Mouse (Mus musculus) embryonic facial prominence, embryonic 15.5 days (tissue): Measurements from ENCODE around the gene Gm17359. TPM values are rescaled to one million over a fixed set of nuclear protein-coding genes. Genes with fewer than 3 reads are reported as not detected.

Experiments used
- ATAC-seq: fragments of 200-750 bp; cut with Nextera tagmentation; 2 replicates; pipeline ENCODE4 v1.8.0; 2017; ENCODE audit warnings: low read depth, moderate TSS enrichment; ENCODE audit not compliant: insufficient number of reproducible peaks, low FRiP score, low TSS enrichment
- H3K27ac ChIP-seq: fragments of 300-500 bp; sonication (generic); replicated peaks from 2 replicates; pipeline ENCODE4 v1.5.1; 2015; ENCODE audit warnings: mild to moderate bottlenecking, inconsistent platforms
- H3K27me3 ChIP-seq: fragments of 300-500 bp; sonication (generic); 2 replicates; pipeline ENCODE4 v1.6.1; 2015; ENCODE audit warnings: inconsistent platforms
- H3K36me3 ChIP-seq: fragments of 300-500 bp; sonication (generic); 2 replicates; pipeline ENCODE4 v1.6.1; 2015; ENCODE audit warnings: mild to moderate bottlenecking, inconsistent platforms
- H3K4me1 ChIP-seq: fragments of 300-500 bp; sonication (generic); 2 replicates; pipeline ENCODE4 v1.6.1; 2015; ENCODE audit warnings: inconsistent platforms
- H3K4me2 ChIP-seq: fragments of 300-500 bp; sonication (generic); replicated peaks from 2 replicates; pipeline ENCODE4 v1.6.1; 2015; ENCODE audit warnings: mild to moderate bottlenecking, inconsistent platforms
- H3K4me3 ChIP-seq: fragments of 300-500 bp; sonication (generic); replicated peaks from 2 replicates; pipeline ENCODE4 v1.5.1; 2015; ENCODE audit warnings: mild to moderate bottlenecking, inconsistent platforms
- H3K9ac ChIP-seq: fragments of 300-500 bp; sonication (generic); 2 replicates; pipeline ENCODE4 v1.6.1; 2015; ENCODE audit warnings: inconsistent platforms
- H3K9me3 ChIP-seq: fragments of 300-500 bp; sonication (generic); replicated peaks from 2 replicates; pipeline ENCODE4 v1.6.1; 2016; ENCODE audit warnings: inconsistent platforms
- WGBS: fragments of 180-500 bp; shearing (Covaris S2); methylation state at CpG from one replicate; pipeline ENCODE4 v1.1.7; 2015; 5-methylcytosine and 5-hydroxymethylcytosine counted together
- polyA plus RNA-seq: library from polyadenylated mRNA; unstranded; fragments of >200 nt; fragmentation: Nextera tagmentation; extraction: Ambion mirVana; gene quantifications from 2 replicates; pipeline ENCODE4 v1.2.1, GENCODE M21; 2015

The Gm17359 gene
- polyA plus RNA-seq, 1 experiment from 2014 or later = not detected

- H3K4me3 ChIP-seq = no peak overlapping the region
- H3K36me3 ChIP-seq = no peaks in the 10 kb centered on the region
- ATAC-seq = no peak
- H3K4me1 ChIP-seq = 0 out of 2 replicates have a peak, but pooled peaks cover 2% of the 10 kb centered on the region
- H3K4me2 ChIP-seq = no peak overlapping the region
- H3K27ac ChIP-seq = no peak overlapping the region
- WGBS = 29% methylated on average over 4 of the region's 4 CpGs
- H3K9ac ChIP-seq = no peak overlapping the region
- H3K9me3 ChIP-seq = no peaks in the 10 kb centered on the region
- H3K27me3 ChIP-seq = no peaks in the 10 kb centered on the region
These were observed 80.7 kb downstream of the Gm17359 start for GRCm38 (mm10) chr3:79416944-79417680.

DNA sequence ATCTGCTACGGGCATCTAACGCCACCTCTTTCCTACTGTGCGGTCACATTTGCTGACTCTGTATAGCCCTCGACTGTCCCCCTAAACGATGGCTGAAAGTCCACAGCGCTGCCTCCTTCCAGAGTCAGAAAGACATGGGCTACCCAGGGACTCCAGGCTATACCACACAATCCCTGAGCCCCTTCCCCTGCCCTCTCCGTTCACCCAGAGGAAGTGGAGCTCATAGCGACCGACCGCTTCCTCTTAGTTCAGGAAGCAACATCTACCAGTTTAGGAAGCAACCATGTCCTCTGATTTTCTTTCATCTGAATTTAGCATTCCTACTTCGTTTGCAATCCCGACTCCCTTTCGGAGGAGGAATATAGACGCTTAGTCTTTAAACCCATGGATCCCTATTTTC lies 82.5 kb downstream of the Gm17359 start:
- no peak overlapping the region for H3K9ac ChIP-seq

GRCm38 (mm10) chr3:79425441-79425840 lies 89.0 kb downstream of the Gm17359 start:
- WGBS = 56% methylated on average over 1 of the region's 1 CpGs
- Histone ChIP-seq H3K4me3 (no peak overlapping the region), H3K4me2 (no peak overlapping the region), H3K4me1 (no peaks in the 10 kb centered on the region), H3K27me3 (no peaks in the 10 kb centered on the region), H3K9ac (no peak overlapping the region), H3K9me3 (no peaks in the 10 kb centered on the region), H3K36me3 (no peaks in the 10 kb centered on the region), H3K27ac (no peak overlapping the region)
- ATAC-seq = no peak

More for the DNA sequence above, 82.5 kb downstream of the Gm17359 start:
- Histone ChIP-seq H3K27me3 (no peaks in the 10 kb centered on the region), H3K4me2 (no peak overlapping the region), H3K4me1 (no peaks in the 10 kb centered on the region), H3K9me3 (no peaks in the 10 kb centered on the region), H3K27ac (no peak overlapping the region), H3K4me3 (no peak overlapping the region), H3K36me3 (no peaks in the 10 kb centered on the region)
- 85% methylated on average over 14 of the region's 14 CpGs for WGBS
- ATAC-seq = no peak

DNA sequence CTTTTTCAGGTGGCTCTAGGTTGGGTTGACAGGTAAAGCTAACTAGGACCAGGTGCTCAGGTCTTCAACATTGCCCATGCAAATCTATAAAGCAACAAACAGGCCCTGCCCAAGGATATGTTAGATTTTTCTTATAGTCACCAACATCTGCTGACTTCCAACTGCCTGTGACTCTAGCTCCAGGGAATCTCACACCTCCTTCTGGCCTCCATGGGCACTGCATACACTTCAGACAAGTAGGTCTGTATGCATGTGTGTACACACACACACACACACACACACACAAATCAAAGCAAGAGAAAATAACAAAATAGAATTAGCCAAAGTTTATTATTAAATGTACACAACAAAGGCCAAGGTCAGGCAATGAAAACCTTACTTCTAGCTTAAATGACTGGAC lies 97.1 kb downstream of the Gm17359 start:
- Histone ChIP-seq H3K4me2 (no peak overlapping the region), H3K9ac (no peak overlapping the region), H3K27me3 (no peaks in the 10 kb centered on the region), H3K4me3 (no peak overlapping the region), H3K4me1 (no peaks in the 10 kb centered on the region; the same call in 1 of the 2 replicates), H3K36me3 (no peaks in the 10 kb centered on the region), H3K9me3 (no peaks in the 10 kb centered on the region), H3K27ac (no peak overlapping the region)
- ATAC-seq = no peak

DNA sequence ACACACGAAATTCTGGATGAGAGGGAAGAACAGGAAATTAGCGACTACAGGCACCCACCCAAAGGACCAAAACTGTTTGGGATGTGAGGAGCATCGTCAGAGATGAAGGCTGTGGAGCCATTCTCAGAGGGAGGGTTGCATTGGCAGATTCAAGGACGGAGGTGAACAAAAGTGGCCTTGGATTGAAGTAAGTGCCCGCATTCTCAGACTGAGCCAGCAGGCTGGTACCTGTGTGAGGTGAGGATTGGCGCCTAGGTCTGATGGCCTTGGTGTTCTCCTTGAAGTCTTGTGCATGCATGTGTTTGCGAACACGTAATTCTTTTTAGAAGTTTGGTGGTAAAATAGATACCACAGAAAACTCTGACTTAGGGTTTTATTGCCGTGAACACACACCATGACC lies 98.0 kb downstream of the Gm17359 start:
- no peaks in the 10 kb centered on the region for H3K27me3 ChIP-seq
- no peaks in the 10 kb centered on the region; the same call in 1 of the 2 replicates for H3K4me1 ChIP-seq
- no peak overlapping the region for H3K9ac ChIP-seq
- no peak for ATAC-seq
- WGBS = 83% methylated on average over 9 of the region's 9 CpGs
- no peak overlapping the region for H3K27ac ChIP-seq
- H3K4me3 ChIP-seq = no peak overlapping the region
- H3K4me2 ChIP-seq = no peak overlapping the region
- H3K9me3 ChIP-seq = no peaks in the 10 kb centered on the region
- no peaks in the 10 kb centered on the region for H3K36me3 ChIP-seq

GRCm38 (mm10) chr3:79434985-79435384 lies 98.5 kb downstream of the Gm17359 start:
- no peaks in the 10 kb centered on the region for H3K27me3 ChIP-seq
- ATAC-seq = no peak
- no peak overlapping the region for H3K4me3 ChIP-seq
- H3K4me2 ChIP-seq = no peak overlapping the region
- no peak overlapping the region for H3K27ac ChIP-seq
- H3K9me3 ChIP-seq = no peaks in the 10 kb centered on the region
- no peaks in the 10 kb centered on the region; the same call in 1 of the 2 replicates for H3K4me1 ChIP-seq
- no peak overlapping the region for H3K9ac ChIP-seq
- 48% methylated on average over 5 of the region's 5 CpGs for WGBS
- no peaks in the 10 kb centered on the region for H3K36me3 ChIP-seq

- no peak overlapping the region for H3K4me3 ChIP-seq
- H3K9me3 ChIP-seq = no peaks in the 10 kb centered on the region
- no peaks in the 10 kb centered on the region for H3K36me3 ChIP-seq
- no peak overlapping the region for H3K9ac ChIP-seq
- H3K4me2 ChIP-seq = no peak overlapping the region
- 55% methylated on average over 7 of the region's 7 CpGs for WGBS
- ATAC-seq = no peak
- no peaks in the 10 kb centered on the region for H3K27me3 ChIP-seq
- no peaks in the 10 kb centered on the region; the same call in 1 of the 2 replicates for H3K4me1 ChIP-seq
- H3K27ac ChIP-seq = no peak overlapping the region
These were observed 99.7 kb downstream of the Gm17359 start for GRCm38 (mm10) chr3:79436186-79436585.

- Histone ChIP-seq H3K9ac (no peak overlapping the region), H3K36me3 (no peaks in the 10 kb centered on the region), H3K4me1 (no peaks in the 10 kb centered on the region; the same call in 1 of the 2 replicates), H3K4me2 (no peak overlapping the region), H3K27me3 (no peaks in the 10 kb centered on the region), H3K4me3 (no peak overlapping the region), H3K27ac (no peak overlapping the region), H3K9me3 (0 out of 2 replicates have a peak, but pooled peaks cover under 1% of the 10 kb centered on the region)
- no peak for ATAC-seq
- 94% methylated on average over 3 of the region's 3 CpGs for WGBS
These were observed 101.8 kb downstream of the Gm17359 start for GRCm38 (mm10) chr3:79438276-79438675.

- WGBS = 65% methylated on average over 12 of the region's 12 CpGs
- no peaks in the 10 kb centered on the region for H3K36me3 ChIP-seq
- no peaks in the 10 kb centered on the region for H3K27me3 ChIP-seq
- no peak for ATAC-seq
- H3K4me2 ChIP-seq = no peak overlapping the region
- H3K9ac ChIP-seq = no peak overlapping the region
- no peak overlapping the region for H3K4me3 ChIP-seq
- H3K9me3 ChIP-seq = 0 out of 2 replicates have a peak, but pooled peaks cover 5% of the 10 kb centered on the region
- H3K4me1 ChIP-seq = no peaks in the 10 kb centered on the region; the same call in 1 of the 2 replicates
- no peak overlapping the region for H3K27ac ChIP-seq
These were observed 104.6 kb downstream of the Gm17359 start for GRCm38 (mm10) chr3:79440976-79441491.

DNA sequence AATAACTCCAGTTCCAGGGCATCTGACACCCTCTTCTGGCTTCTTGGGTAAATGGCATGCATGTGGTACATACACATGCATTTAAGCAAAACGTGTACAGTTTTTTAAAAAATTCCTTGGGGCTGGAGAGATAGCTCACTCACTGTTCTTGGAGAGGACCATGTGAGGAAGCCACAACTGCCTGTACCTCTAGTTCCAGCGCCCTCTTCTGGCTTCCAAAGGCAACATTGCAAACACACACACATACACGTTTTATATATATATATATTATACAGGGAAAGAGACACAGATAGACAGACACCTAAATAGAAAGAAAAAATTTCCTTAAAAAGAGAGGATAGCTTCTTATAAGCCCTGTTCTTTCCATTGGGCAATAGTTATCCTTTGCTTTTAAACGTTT lies 107.4 kb downstream of the Gm17359 start:
- Histone ChIP-seq H3K4me3 (no peak overlapping the region), H3K4me1 (peaks cover 3% of the 10 kb centered on the region; the same call in 1 of the 2 replicates), H3K27ac (no peak overlapping the region), H3K9ac (no peak overlapping the region), H3K27me3 (no peaks in the 10 kb centered on the region), H3K4me2 (no peak overlapping the region), H3K9me3 (0 out of 2 replicates have a peak, but pooled peaks cover 5% of the 10 kb centered on the region), H3K36me3 (no peaks in the 10 kb centered on the region)
- no peak for ATAC-seq
- WGBS = 68% methylated on average over 4 of the region's 4 CpGs

DNA sequence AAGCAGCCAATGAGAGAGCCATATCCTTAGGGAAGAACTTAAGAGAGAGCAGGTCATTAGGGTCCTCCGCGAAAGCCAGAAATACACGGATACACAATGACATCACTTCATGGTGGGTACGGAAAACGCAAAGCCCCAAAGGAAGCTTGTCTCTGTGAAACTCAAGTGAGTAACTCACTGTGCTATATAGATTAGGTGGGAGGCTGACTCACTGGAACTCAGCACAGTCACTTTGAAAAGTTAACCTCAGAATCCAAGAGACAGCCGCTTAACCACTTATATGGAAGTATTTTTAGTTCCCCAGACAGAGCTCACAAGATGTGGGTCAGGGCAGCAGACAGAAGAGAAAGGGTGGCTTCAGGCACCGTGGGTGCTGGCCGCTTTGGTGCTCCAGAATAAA lies 108.6 kb downstream of the Gm17359 start:
- Histone ChIP-seq H3K9me3 (0 out of 2 replicates have a peak, but pooled peaks cover 5% of the 10 kb centered on the region), H3K9ac (no peak overlapping the region), H3K27me3 (no peaks in the 10 kb centered on the region), H3K4me1 (peaks cover 4% of the 10 kb centered on the region; the same call in 1 of the 2 replicates), H3K4me2 (no peak overlapping the region), H3K4me3 (no peak overlapping the region), H3K36me3 (no peaks in the 10 kb centered on the region), H3K27ac (no peak overlapping the region)
- 72% methylated on average over 8 of the region's 8 CpGs for WGBS
- ATAC-seq = no peak
